Mouse (Mus musculus) ovary, adult 10 weeks (tissue): ENCODE data around the gene Trappc3l. TPM values are rescaled to one million over a fixed set of nuclear protein-coding genes. Genes with fewer than 3 reads are reported as not detected.

Experiments used
- polyA plus RNA-seq: library from polyadenylated mRNA; stranded (reverse); fragments of 350-450 nt; fragmentation: Illumina TruSeq; extraction: RNeasy Lipid Tissue Mini Kit (QIAGEN cat#74804); gene quantifications from one replicate; pipeline ENCODE4 v1.2.3, GENCODE M21; 2014

Gene Trappc3l
- polyA plus RNA-seq, result 2.9 TPM

DNA sequence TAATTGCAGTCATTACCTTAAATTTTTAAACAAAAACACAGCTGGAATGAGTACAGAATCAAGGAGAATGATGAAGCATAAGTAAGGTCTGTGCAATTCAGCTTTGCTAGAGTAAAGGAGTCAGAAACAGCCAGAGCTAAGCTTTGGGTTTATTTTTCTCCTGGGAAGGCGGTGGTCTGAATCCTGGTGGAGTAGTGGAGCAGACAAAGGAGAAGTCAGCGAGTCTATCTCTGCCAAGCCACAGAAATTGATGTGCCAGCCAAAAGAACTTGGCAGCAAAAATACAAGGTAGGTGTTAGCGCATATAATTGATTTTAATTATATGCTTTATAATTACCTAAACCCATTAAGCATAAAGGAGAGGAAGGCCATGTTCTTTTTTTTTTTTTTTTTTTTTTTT is at the start of gene Trappc3l:
Trappc3l (plus strand) TSS at position 197 of the 400 bp plus-strand sequence.

DNA sequence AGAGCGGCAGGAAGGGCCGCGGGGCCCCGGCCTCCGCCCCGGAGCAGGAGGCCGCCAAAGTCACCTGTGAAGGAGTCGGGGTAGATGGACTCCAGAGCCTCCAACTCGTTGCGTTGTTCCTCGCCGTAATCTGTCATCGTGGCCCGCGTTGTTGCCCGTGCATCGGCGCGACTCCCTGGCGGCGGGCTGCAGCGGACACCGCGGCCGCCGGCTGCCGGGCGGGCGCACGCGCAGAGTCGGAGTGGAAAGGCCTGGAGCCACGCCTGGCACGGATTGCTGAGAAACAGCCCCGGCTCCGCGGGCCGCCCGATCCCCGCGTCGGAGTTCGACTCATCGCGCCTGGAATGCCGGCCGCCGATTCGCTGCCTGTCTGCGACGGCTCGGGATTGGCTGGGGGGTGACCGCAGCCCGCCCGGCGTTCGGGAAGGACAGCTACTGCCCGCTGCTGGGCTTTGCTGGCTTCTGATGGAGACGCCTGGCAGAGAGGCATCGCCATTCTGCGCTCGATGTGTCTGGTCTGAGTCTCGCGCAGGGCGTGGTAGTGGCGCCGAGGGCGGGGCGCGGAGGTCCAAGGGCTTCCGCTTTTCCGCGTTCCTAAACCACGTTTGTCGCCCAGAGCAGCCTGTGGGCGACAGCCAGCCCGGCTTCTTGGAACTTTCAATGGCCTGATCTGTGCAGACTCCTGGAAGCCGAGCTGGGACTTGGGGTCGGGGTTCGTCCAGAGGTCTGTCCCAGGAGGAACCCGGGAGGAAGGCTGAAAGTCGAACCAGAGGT is 17.9 kb upstream of the Trappc3l start, which contains the start of gene Rwdd1:
Rwdd1 (minus strand) TSS at position 323 of the 774 bp plus-strand sequence.

DNA sequence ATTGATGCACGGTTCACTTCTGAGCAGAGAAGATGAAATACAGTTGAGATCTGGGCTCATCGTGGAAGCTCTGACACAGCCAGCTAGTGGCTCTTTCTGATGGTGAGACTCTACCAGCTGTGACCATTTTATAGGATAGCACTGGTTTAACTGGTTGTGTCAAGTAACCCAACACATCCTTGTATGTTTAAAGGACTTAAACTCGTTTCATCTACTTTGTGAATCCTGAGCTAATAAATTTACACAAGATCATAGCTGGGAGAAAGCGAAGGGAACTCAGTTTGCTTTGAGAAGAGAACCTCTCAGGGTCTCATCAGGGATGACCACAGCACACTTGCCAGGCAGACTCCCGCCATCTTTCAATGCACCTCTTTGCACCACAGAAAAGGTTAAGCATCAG is 6.8 kb downstream of the Trappc3l start, which contains the start of gene Calhm4:
Calhm4 (minus strand) TSS at position 101 of the 400 bp plus-strand sequence.

DNA sequence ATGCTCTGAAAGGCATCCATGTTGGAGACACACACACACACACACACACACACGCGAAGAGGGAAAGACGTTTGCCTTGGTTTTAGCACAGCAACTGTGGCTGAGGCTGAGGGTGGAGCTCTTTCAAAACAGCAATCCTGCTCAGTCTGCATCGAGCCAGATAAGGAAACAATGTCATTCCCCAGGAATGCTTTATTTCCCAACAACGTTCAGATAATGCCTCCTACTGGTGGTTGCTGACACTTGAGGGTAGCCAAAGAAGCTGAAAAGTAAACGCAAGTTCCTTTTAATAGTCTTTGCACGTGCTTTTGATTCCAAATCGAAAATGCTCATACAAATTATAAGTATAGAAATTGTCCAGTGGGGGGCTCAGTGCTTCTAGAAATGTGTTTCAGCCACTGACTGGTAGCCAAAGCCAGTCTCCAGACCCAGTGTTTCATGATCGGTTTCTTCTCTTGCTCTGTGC is 59.1 kb downstream of the Trappc3l start, which contains the start of gene Calhm5:
Calhm5 (minus strand) TSS at position 102 of the 466 bp plus-strand sequence.

DNA sequence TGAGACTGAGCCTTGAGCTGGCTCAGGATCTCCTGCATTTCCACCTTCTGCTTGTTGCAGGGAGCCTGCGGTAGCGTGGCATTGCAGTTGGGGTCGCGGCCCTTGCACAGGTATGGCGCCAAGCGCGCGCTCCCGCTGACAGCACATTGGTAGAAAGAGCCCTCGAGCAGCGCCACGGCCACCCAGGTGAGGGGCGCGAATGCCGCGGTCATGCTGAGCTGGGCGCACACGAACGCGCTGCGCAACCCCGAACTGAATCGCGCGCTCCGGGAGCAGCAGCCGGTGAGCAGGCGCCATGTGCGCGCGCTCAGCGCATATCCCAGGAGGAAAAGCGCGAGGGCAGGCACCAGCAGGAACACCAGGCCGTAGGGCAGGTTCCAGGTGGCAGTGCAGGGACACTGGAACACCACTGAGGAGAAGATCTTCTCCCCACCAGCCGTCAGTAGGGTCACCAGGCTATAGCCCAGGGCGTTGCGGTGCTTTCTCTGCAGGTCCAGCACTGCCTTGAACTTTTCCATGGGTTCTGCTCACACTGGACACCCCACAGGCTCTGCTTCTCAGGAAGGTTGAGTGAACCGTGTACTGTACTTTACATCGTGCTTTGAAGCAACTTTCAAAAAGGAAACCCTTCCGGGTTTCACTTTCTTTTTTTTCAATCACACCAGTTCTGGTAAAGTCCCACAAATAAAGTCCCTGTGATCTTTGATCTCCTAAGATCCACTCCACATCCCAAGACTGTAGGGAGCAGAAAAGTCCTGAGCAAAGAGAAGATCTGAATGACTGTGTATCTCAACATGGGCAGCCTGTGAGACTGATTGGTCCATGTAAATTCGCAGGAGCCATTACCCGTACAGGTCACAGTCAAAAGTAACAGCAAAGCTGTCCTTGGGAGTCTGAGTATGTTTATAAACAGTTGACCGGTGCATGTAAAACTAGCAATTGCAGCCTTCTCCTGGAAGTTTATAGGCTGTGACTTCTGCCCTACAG is 90.3 kb downstream of the Trappc3l start, which contains the start of gene Calhm6:
Calhm6 (minus strand) TSS at position 593 of the 987 bp plus-strand sequence.

Other genes with a start within 250 kb of the Trappc3l start
- not detected for gene Sult3a1, start 179.9 kb upstream of the Trappc3l start, polyA plus RNA-seq
- 19.8 TPM for gene Rsph4a, start 132.5 kb upstream of the Trappc3l start, polyA plus RNA-seq
- gene Zup1, start 86.3 kb upstream of the Trappc3l start, polyA plus RNA-seq, result 54.3 TPM
- 285 TPM for gene Rwdd1, start 18.0 kb upstream of the Trappc3l start, polyA plus RNA-seq
- not detected for gene Calhm4, start 6.7 kb downstream of the Trappc3l start, polyA plus RNA-seq
- gene Calhm5, start 58.9 kb downstream of the Trappc3l start, polyA plus RNA-seq, result 3.8 TPM
- 1.3 TPM for gene Calhm6, start 90.4 kb downstream of the Trappc3l start, polyA plus RNA-seq
- 26.4 TPM for gene Dse, start 170.1 kb downstream of the Trappc3l start, polyA plus RNA-seq
- 99.6 TPM for gene Tspyl1, start 244.6 kb downstream of the Trappc3l start, polyA plus RNA-seq